Mouse (Mus musculus) ZHBTc4 (cell line): ENCODE results near the gene Msi1.

ENCODE experiments used
- DNase-seq: peaks from one replicate; pipeline ENCODE4 v3.0.0-alpha.2; 2011; ENCODE audit warnings: low read depth, low spot score

The Msi1 gene

DNA sequence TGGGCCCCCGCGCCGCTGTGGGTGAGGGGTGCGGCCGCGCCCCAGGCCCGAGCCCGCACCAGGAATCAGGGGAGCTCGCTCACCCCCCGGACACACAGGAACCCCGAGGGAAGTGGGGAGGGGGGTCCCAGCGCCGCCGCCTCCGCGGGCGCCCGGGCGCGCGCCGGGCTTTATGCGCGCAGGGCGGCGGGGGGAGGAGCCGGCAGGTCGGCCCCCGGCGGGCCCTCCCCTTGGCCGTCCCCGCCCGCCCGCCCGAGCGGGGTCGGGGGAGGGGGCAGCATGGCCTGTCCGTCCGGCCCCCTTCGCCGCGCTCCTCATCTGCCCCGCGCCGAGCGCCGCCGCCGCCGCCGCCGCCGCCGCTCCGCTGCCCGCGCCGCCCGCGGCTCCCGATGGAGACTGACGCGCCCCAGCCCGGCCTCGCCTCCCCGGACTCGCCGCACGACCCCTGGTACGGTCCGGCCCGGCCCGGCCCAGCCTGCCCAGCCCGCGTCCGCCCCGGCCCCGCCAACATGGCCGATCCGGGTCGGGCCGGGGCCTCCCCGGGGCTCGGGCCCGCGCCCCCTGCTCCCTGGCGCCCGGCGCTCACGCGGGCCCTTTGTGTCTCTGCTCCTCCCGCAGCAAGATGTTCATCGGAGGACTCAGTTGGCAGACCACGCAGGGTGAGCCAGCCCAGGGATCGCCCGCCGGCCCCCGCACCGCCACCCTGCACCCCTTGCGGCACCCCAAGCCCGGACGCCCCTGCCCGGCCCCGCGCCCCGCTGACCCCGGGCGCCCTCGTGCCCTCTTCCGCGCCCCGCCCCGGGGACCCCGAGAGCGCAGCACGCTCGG, at the start of gene Msi1:
Msi1 (plus strand) TSS at position 241 of the 828 bp plus-strand sequence.
- DNase-seq = no peak

DNA sequence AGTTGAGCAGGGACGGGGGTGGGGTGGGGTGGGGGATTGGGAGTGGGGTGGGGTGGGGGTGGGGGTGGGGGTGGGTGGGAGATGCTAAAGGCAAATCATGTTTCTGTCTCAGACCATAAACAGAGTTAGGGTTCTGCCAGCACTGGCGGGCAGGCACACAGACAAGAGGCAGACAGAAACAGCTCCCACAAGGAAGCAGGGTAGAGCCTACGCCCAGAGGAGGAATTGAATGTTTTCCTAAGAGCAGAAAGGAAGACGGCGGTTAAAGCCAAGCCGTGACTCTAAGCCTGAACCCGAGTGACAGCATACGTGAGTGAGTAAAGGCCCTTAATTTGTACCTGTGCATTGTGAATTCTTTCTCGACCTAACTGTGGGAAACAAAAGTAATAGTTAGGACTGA, 37.5 kb upstream of the Msi1 start:
- DNase-seq = no peak

DNA sequence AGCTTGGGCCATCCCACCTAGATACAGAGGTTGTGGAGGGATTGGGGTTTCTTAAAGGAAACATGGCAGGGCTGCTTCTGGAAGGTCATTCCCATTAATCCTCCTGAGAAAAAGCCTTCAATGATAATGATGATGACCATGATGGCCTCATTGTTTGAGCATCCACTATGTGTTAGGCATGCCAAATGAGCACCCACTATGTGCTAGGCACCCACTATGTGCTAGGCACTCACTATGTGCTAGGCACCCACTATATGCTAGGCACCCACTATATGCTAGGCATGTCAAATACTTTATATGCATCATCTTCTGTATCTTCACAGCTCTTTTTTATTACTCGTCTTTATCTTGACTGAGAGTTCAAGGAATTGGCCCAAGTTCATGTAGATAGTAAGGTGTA, 36.4 kb upstream of the Msi1 start:
- no peak for DNase-seq

DNA sequence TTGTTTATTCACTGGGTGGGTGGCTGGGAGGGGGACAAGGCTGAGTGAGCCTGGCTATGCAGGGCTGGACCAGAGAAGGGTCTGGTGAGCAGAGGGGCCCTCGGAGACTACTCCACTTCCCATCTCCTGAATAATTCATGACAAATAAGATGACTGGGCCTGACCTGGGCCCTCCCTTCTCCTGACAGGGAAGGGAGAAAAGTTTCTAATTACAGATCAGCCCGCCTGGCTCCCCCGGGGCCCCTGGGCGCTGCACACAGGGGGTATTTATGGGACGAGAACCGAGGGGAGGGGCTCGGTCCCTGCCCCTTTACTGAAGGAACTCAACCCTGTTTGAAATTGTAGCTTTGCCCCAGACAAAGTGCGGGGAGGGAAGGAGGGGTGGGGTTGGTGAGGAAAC, 35.2 kb upstream of the Msi1 start:
- no peak for DNase-seq

DNA sequence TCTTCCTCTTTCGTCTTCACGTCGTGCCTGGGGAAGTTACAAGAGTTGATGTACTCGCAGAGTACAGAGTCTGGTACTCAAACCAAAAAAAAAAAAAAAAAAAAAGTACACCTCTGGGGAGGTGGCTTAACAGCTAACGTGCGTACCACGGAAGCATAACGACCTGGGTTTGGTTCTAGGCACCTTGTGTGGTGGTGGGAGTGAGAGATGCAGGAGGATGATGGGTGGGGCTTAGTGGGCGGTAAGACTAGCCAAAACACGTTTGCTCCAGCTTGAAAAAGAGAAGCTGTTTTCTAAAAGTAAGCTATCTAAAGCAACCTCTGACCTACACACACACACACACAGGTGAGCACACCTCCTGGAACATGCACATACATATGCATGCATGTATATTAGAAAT, 34.6 kb upstream of the Msi1 start:
- peak; percentile 59 for DNase-seq

DNA sequence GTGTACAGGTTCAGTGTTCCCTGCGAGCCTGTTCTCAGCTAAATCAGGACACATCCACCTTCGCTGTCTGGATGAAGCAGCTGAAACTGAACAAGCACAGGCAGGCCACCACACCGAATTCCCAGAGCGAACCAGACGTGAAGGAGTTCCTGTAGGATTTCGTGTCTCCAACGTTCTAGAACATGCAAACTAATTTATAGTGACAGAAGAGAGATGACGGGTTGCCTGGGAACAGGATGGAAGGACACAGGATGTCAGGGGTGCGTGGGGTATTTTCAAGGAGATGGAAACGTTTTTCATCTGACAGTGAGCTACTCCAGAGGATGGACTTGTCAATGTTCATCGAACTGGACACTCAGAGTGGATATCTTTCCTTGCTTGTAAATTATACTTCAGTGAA, 32.7 kb upstream of the Msi1 start:
- no peak for DNase-seq

DNA sequence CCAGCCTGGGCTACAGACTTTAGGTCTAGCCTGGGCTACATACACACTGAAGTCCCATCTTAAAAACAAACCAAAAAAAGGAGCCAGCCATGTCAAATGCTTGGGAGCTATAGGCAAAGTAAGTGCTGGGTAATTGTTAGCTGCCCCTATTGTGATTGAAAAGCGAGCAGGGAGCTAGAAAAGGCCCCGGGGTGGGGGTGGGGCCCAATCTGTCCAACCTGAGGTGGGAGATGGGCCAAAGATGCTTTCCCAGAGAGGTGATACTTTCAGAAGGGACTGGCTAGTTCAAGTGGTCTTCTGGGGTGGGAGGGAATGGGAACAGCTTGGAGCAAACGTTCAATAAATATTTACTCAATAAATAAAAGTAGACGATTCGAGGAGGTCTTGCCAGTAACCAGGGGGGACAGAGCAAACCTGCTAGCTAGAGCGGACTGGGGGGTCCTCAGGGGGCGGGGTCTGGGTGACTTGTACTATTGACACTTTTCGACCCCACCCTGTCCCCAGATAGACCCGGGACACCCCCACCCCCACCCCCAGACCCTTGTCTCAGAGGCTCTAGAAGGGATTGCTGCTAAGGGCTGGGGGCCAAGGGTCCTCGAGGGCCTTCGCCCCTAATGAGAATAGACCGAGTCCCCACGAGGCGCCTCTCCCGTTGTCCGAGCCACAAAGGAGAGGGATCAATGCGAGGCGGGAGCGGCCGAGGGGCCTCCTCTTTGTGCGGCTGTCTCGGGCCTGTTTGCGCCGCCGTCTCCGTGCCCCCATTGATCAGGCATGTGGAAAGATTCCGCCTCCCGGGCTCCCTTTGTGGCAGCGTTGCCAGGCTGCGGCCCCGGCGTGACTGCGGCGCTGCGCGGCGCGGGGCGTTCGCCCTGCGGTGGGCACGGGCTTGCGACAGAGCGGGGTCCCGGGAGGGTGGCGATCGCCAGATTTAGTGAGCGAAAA, 31.3 kb upstream of the Msi1 start:
- peak; percentile 68 for DNase-seq

DNA sequence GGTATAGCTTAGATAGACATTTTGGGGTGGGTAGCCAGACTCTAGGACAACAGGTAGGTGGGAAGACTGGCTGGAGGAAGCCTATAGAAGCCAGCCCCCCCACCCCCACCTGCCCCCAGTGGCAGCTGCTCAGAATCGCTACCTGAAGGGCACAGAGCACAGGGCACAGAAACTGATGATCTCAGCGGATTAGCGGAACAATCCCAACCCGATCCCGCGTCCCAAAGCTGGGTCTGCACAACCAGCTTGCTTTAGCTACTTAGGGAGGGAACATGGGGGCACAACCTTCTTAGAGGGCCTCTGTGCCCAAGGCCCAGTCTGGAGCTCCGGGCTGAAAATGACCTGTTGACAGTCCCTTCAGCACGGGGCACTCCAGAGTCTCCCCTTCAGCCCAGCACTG, 27.3 kb upstream of the Msi1 start:
- DNase-seq = no peak

DNA sequence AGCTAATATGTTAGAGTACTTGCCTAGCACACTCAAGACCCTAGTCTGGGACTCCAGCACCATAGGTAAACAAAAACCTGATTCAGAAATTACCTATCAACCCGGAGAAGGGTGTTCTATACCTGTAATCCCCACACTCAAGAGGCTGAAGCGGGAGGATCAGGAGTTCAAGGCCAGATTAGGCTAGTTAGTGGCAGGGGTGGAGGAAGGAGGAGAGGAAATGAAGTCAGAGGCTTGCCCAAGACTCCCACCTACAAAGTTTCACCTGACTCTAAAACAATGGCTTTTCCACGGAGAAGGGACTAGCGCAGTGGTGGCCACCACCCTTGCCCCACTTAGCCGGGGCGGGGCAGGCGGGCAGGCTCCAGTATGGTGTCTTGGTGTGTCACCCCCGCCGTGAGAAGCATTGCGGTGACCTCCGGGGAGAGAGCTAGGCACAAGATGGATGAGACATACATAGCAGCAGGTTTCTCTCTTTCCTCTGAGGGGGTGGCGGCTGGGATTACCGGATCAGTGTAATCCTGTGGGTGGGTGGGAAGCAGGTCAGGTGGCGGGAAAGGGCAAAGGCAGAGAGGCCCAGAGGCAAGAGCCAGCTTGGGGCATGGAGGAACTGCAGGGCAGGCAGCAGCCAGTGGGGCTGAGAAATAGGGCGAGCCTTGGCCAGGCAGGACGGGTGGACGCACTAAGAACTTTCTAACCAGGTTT, 25.8 kb upstream of the Msi1 start:
- peak; percentile 67 for DNase-seq

DNA sequence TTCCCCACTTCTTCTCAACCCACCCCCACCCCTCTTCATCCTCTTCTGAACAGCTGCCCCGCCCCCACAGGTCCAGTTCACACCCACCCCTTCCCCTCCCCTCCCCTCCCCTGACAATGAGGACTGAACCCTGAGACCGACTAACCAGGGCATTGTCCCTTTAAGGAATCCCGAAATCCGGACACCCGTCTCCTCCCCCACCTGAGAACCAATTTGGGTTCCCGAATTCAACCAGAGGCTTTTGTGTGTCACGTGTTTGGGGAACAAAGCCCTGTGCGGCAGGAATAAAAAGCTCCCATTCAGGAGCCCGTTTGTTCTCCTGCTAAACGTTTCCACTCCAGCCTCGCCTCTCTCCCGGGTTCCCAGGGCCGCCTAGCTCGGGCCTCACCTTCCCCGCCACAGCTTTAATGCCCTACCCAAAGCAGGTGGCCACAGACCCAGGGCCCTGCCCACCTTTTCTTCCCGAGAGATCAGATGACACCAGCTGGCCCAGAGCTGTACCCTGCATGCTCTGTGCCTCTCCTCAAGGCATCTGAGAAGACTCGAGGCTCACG, 25.1 kb upstream of the Msi1 start:
- DNase-seq = peak; percentile 96

DNA sequence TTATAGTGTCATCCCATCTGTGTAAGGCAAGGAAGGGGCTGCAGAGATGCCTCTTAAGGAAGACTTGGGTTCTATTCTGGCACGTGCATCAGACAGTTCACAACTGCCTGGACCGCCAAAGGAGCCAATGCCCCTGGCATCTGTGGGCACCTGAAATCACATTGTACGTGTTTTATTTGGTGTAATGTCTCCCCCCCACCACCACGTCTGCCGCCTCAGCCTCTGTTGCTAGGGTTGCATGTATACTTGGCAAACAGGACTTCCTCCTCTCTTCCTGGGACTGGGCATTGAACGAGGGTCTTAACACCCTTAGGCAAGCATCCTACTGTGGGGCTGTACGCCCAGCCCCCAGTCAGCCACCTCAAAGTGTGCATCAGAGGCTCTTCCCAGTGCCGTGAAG, 24.2 kb upstream of the Msi1 start:
- DNase-seq = no peak

DNA sequence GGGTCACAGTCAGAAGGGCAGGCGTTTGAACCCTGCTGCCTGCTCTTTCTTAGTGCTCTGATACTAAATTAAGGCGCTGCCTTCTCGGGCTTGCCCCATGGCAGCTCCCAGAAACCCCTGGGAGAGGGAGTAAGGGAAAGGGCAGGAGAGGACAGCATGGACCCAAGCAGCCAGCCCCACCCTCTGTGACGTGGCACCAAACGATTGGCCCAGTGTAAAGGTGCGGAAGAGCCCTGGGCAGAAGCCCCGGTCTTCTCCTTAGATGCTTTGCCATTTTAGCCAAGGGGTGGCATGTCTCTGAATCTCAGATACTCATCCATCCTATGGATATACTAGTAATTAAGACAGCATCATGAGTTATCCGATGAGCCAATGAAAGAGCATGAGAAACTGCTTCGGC, 21.3 kb upstream of the Msi1 start:
- DNase-seq = no peak

DNA sequence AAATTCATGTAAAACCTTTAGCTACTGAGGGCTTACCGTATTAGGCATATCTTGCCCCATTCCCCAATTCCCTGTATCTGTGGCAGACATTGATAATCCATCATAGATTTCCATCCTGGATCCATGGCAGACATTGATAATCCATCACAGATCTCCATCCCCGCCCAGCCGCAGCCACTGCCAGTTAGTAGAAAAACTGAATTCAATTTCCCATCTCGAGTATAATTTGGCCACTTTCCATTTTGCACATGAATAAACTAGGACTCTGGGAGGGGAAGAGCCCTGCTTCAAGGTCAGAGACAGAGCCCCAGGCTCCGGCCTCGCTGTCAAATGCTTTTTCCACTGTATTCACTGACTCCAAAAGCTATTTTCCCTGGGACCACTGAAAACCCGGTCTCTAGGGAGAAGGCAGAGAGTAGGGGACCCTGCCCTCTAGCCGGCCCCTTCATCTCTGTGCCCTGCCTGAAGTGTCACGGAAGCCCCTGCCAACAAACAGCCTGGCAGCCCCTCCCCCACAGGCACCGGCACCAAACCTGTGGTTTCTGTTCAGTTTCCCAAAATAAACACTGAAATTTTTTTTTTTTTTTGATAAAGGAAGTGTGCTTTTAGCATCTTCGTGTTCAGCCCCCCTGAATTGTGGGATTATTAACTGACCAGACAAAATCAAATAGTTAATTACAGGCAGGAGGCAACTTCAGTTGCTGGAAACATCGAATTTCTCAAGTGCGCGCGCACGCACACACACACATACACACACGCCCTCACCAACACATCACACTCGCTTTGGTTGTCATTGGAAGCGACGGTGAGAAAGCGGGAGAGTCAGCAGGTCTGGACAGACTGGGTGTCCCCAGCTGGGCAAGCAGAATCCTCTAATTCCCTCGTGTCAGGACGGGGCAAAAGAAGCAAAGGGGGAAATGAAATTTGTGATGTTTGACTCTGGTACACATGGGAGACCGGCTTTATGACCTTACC, 14.0 kb upstream of the Msi1 start:
- DNase-seq = peak; percentile 64

DNA sequence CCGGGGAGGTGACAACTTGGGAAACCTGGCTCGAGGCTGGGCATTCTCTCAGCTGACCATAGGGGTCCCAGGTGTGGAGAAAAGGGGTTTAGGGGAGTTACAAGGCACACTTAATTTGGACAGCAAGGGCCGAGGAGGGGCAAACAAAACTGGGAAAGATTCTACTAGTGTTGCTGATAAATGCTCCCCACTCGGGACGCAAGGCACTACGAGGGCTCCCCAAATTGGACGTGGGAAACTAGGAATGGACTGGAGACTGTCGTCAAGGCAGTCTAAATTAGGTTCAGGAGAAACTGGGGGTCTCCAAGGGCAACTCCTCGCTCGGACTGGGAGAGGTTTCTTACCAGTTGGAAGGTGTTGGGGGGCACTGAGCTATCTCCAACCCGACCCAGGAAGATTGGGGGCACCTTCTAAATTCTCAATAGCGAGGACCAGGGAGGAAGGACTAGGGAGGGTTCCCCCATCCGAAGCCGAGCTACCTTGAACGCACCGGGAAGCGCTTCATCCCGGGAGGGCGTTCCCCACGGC, 504 bp upstream of the Msi1 start:
- DNase-seq = no peak

DNA sequence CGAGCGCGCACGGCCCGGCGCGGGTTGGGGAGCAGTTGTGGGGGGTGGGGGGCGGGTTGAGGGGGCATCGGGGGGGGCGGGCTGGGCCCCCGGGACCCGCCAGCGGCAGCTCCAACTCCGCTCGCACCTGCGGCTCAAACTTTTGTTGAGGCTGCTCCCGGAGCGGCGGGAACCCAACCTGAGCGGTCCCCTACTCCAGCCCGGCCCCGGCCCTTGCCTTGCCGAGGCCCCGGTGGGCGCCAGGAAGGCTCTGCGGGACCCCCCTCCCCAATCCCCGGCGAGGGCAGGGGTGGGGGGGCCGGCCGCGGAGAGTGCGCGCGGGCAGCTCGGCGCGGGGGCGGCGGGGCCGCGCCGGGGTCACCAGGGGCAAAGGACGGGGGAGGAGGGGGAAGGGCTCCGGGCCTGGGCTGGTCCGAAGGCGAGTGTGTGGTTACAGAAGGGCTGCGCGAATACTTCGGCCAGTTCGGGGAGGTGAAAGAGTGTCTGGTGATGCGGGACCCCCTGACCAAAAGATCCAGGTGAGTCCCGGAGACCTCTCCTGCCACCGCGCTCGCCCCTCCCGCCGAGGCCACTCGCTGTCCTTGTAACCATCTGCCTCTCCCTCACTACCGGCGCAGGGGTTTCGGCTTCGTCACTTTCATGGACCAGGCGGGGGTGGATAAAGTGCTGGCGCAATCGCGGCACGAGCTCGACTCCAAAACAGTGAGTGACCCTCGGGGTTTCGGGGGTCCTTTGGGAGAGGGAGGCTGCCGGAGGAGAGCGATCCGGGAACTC, 975 bp downstream of the Msi1 start:
- no peak for DNase-seq

DNA sequence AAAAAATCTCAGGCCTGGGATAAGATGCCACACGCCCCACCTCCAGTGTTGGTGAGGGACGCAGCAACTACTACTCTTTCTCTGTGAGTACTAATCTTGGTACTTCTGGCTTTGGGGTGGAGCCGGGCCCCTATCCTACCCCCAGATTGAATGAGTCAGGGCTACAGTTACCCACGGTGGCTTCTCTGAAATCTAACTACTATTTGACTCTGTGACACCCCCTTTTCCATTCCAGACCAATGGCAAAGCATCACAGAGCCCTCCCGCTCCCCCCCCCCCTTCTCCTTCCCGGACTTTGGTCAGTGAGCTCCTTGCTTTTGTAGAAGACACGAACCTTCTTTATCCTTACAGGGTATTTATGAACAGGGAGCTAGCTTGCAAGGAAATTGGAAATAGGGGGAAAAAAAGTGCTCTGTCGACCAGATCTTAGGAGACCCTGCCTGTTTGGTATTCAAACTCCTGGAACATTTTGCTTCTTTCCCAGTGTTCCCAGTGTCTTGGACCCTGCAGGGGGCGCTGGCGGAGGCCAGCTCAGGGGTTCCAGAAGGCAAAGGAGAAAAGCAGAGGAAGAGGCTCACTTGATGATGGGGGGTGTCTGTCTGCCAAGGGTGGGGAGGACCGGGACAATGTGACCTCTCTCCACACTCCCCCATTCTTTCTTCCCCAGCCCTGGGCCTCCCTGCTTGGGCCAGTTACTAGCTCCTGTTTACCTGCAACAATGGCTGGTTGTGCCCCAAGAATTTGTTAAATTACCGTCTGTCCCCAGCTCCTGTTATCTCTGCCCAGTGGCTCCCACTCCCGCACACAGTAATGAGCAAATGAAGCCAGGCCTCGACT, 1.9 kb downstream of the Msi1 start:
- peak; percentile 62 for DNase-seq

DNA sequence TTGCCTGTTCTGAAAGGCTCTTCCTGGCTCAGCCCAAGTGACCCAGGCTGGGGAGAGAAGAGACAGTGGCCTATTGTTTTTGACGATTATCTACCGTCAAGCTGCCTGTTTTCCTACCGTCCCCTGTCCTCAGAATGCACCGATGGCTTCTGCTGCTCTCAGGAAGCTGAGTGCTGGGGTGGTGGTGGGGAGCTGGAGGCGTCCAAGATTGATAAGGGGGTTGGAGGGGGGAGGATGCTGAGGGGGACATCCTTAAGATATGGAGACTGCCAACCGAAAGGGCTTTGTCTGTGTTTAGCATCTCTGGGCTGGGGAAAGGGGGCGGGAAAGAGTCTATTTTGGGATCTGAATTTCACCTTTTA, 2.5 kb downstream of the Msi1 start:
- DNase-seq = no peak

DNA sequence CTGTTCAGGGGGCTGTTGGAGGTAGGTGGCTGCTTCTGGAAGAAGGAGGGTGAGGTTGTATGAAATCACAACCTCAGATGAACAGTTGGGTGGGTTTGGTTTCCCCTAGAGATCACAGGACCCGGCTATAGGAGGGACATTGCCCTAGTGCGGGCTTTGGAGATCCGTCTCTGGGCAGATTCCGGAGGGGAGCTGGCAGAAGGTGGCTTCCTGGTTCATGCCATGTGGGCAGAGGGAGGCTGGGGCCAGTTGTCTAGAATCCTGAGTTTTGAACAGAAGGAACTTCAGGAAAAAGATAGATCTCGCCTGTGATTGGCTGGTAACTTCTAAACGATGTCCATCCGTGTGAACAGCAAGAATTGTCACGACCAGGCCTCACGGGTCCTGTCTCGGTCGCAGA, 3.0 kb downstream of the Msi1 start:
- no peak for DNase-seq

DNA sequence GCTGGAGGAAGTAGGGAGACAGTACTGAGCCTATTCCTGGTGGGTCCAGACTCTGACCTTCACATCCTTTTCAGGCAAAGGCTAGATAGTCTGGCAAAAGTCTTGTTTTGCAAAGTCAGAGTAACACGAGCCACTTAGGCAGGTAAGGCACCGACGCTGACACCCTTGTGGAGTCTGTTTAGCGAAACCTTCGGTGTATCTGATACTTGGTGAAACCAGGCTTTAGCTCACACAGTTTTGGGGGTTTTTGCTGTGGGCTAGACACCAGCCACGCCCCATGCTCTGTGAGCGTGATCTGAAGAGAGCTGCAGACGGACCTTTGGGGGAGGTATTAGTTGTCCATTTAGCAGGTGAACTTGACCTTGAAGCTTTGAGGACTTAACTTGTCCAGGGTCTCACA, 3.8 kb downstream of the Msi1 start:
- DNase-seq = no peak
